Mouse (Mus musculus): ENCODE data around the gene Vps37b.

Vps37b gene

GRCm38 (mm10) chr5:124019348-124020216, 12.5 kb downstream of the Vps37b start:
- DNase-seq = peak; percentile 65

DNA sequence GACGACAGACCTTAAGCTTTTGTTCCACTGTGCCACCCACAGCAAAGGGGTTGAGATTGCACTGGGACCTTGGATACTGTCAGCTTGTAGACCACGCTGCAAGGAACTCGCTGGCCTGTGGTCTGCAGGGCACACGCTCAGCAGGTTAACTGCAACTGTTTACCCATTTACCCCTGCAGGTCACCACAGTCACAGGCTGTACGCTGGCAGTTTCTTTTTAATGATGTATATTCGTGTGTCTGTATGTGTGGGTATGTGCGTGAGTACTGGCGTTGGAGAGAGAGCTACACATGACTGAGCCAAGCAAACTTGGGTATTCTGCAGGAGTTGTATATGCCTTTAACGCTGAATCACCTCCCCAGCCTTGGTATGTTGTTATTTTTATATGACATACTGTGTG, 13.4 kb downstream of the Vps37b start:
- DNase-seq = no peak

- DNase-seq = no peak
Measured at GRCm38 (mm10) chr5:124017941-124018340, 14.1 kb downstream of the Vps37b start.

DNA sequence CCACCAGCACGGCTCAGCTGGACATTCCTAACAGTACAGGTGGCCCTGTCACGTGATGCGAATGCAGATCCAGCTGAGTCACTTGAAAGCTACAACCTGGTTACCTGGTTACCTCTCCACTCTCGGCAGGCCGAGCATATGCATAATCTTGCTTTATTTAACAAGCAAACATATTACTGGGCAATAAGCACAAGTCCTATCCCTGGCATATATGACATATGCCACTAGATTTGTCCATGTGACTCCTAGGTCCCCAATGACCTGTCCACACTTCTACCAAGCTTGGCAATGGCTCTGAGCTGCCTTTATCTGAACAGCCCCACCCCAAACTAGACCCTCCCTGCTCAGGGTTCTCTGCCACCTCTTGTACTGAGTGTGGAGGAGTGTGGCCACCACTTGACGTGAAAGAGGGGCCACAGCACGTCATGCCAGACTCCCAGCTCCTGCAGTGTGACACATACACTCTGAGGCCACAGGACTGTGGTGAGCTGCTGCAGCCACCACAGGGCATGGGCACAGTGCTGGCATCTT, 15.7 kb downstream of the Vps37b start:
- DNase-seq = no peak

DNA sequence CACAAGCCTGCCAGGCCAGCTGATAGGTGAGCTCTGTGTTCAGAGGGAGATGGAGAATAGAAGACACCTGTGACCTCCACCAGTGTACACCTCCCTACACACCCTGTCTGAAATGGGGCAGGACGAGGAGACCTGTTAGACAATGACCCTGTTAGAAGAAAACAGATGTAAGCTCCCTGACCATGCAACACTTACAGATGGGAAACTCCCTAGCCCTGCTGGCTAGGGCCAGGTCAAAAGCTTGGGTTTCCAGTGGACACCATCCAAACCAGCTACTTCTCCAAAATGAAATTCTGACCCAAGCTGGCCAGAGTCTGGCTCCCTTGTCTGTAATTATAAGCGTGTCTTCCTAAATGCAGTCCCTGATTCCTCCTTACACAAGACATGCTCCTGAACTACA, 16.3 kb downstream of the Vps37b start:
- no peak for DNase-seq

DNA sequence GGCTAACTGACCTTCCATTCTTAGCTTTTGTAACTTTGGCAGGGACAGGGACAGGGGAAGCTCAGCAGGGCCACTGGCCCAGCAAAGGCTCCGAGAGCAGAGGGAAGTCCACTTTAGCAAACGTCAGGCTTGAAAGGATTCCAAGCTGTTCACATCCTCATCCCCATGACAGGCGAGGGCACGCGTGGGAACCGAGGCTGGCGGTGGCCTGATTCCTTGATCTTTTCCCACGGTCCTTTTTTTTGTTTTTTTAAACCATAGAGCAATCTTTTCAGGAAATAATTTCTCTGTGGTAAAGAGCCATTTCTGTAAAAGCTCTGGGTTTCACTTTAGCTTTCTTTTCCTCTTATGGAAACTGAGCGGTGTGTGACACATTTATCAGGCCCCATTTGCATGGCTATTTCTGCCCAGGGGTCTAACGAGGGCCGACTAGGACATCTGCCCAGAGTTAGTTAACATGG, 17.2 kb downstream of the Vps37b start:
- peak; percentile 69 for DNase-seq

- DNase-seq = no peak
Measured at GRCm38 (mm10) chr5:124014180-124014579, 17.9 kb downstream of the Vps37b start.

DNA sequence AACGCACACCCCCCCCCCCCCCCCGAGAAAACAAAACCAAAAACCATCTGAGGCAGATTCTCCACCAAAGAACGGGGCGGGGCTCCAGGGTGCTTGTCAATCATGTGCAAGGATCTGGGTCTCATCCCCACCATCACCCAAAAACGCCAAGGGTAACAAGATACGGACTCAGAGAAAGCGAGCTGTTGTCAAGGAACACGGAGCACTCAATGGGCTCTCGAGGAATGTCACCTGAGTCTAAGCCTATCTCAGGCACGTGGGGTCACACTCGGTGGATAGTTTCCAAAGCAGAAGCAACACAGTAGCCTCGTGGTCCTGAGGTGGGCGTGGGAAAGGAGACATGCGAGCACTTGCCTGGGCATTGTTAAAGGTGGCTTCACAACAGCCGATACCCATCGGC, 18.3 kb downstream of the Vps37b start:
- no peak for DNase-seq

- DNase-seq = no peak
Measured at GRCm38 (mm10) chr5:124012885-124013284, 19.2 kb downstream of the Vps37b start.

DNA sequence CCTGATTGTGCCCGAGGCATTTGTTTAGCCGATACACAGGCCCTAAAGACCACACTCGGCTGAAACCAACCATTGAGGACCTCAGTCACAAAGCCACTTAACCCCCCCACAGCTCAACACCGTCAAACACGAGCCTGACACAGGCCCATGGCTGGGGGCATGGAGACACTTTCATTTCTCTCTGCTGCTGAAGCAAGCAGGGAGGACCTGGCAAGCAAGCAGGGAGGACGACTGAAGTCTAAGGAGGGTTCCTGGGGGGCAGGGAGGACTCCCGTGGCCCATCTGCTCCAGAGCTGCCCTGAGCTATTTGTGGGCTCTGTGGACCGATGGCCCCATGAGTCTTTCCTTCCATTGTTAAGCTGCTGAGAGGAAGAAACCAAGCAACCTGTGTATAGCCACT, 20.1 kb downstream of the Vps37b start:
- DNase-seq = no peak

DNA sequence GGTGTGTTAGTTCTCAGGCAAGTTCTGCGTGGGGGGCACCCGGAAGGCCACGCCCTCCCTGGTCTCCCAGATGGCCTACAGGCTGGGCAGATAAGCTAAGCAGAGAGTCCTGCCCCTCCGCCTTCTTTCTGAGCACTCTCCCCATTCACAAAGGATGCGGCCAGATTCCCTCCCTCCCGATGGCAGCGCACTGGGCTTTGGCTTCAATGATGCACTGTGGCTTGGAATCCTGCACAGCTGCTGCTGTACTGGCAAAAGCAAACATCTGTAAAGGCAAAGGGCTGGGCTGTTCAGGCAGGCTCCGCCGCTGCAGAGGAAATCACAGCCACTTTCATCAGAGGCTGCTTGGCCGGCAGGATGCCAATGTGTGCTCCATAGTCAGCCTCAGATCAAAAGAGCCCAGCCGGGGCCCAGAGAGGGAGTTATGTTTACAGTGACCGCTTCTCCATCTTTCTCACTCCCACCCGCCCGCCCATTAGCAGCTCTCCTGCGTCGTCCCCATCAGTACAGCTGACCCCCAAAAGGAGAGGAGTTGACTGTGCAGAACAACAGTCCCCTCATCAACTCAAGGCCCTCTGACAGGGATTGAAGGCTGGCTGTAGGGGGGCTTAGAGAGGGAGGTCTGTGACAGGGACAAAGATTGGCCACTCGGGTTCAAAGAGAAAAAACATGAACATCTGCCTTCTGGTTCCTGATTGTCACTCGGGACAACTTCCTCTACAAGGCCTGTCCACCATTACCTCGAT, 21.0 kb downstream of the Vps37b start:
- no peak for DNase-seq

GRCm38 (mm10) chr5:124010077-124010476, 22.0 kb downstream of the Vps37b start:
- no peak for DNase-seq

GRCm38 (mm10) chr5:124006891-124007491, 25.1 kb downstream of the Vps37b start:
- DNase-seq = peak; percentile 81

GRCm38 (mm10) chr5:124006082-124006873, 25.8 kb downstream of the Vps37b start:
- no peak for DNase-seq

DNA sequence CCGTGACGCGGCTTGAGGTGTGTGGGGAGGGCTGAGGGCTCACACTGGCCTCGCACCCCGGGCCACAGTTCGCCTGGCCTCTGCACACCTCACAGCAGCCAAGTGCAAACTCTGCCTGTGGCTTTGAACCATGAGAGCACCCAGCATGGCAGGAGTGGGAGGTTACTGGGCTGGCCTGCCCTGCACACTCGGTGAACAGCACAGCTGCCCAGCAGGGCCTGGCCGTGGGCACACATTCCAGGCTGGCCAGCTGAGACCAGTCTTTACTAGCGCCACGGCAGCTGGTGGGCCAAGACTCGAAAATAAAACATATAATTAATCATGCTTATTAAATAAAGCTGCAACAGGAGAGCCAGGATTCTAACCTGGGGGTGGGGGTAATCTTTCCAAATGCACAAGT, 26.5 kb downstream of the Vps37b start:
- DNase-seq = no peak

DNA sequence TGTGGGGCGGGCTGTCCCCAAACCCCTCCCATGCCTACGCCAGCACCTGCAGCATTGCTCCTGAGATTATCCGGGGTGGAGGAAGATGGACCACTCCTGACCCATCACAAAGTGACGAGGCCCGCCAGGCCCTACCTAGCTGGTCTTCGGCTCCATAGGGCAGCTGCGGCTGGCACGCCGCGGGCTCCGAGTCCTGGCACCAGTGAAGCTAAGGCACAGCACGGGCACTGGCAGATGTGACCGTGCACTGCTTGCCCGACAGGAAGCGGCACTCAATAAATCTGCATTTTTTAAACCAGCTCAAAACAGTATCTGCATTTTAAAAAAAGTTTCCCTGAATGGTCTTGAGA, 26.9 kb downstream of the Vps37b start:
- no peak for DNase-seq

DNA sequence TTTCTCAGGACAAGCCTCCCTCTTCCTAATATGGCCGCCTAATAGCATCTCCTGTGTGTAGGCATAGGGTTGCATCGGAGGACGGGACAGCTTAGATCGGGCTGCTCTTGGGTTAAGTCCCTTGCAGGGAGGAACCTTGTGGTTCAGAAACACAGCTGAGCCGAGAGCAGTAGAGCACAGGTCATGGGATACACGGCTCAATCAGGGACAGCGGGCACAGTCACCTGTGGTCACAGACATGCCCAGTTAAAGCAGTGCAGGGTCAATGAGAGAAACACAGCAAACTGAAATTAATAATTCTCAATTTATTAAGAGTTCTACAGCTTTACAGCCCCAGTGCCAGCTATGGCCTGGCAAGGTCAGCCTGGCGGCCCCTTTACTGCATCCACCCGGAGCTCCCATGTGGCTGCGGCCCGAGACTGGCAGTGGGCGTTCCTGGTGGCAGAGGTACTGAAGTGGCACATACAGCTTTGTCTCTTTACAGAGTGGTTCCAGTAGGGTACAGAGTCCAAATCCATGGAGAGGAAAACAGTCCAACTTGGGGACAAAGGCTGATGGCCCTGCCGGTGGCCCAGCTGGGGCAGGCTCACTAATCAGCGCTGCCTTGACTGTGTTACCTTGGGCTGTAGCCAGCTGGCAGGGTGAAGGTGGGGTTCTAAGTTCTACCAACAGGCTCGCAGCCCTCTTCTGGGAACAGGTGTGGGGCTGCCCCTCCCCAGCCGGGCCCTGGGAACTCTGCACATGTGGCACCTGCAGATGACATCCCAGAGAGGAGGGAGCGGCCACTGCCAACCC, 27.5 kb downstream of the Vps37b start:
- peak; percentile 89 for DNase-seq

GRCm38 (mm10) chr5:124003375-124003774, 28.7 kb downstream of the Vps37b start:
- no peak for DNase-seq

DNA sequence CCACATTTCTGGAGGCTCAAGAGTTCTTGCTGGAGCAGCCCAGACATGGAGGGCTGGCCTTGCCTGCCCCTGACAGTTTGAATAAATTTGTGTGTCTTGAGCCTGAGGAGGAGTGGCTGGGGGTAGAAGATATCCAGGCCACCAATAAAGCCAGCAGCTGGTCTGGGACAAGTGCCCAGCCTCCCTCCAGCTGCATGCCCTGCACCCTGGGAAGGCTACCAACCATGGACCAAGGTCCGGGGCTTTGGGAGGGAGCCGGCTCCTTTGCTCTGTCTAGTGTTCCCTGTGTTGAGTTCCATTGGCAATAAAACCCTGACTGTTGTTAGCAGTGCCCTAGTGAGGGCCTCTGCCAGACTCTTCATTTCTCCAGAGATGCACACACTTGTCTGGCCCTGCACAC, 29.2 kb downstream of the Vps37b start:
- peak; percentile 87 for DNase-seq

DNA sequence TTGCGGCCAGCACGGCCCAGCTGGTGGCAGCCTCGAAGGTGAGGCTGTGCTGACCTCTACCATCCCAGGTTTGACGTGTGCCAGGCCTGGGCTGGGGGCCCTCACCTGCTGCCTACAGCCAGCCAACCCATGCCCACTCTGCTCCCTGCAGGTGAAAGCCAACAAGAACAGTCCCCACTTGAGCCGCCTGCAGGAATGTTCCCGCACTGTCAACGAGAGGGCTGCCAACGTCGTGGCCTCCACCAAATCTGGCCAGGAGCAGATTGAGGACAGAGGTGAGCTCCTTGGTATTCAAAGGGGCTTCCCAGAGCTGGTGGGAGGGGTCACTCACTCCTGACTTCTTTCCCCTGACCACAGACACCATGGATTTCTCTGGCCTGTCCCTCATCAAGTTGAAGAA, 30.8 kb downstream of the Vps37b start:
- DNase-seq = no peak

DNA sequence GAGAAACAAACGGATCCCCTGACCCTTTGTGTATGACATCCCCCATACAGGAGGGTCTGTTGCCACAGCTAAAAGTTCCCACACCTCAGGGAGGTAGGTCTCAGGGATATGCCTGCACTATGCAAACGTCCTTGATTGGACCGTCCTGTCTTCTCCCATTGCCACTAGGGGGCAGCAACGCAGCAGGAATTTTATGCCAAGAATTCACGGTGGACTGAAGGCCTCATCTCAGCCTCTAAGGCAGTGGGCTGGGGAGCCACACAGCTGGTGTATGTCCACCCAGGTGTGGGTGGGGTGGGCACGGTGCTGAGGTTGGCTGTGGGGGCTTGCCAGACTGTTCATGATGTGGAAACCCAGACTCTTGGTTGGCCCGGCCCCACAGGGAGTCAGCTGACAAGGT, 31.2 kb downstream of the Vps37b start:
- DNase-seq = peak; percentile 92

GRCm38 (mm10) chr5:123998370-123998769, 33.7 kb downstream of the Vps37b start:
- DNase-seq = no peak

All from kidney, adult 9 months (tissue).